Mouse (Mus musculus): Measurements from ENCODE around the gene Ephb2.

The Ephb2 gene

GRCm38 (mm10) chr4:136602568-136602967, 233.2 kb downstream of the Ephb2 start, which contains the start of gene Kdm1a:
Gene Kdm1a, minus strand, starts transcription at chr4:136602723.
- DNase-seq (ENCODE audit: low read depth, low spot score) = peak; percentile 96

DNA sequence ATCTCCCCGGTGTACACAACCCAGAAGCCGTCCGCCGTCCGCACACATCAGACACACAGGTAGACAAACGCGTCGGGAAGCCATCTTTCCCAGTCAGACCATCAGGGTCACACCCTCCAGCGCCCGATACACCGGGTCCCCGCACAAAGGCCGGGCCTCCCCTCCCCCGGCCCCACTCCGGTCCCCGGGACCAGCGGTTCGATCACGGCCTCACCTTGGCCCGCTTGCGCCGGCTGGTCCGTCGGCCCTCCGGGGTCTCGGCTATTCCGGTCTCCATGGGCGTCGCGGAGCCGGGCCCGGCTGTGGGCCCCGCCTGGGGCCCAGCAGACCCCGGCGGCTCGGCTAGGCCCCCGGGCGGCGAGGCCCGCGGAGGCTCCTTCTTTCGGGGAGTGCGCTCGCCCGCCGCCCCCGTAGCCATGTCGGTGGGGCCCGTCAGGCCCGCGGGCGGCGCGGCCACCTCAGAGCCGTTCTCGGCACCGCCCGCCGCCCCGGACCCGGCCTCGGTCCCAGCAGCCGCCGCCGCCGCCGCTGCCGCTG, 233.7 kb downstream of the Ephb2 start:
- DNase-seq (ENCODE audit: low read depth, low spot score) = peak; percentile 74

GRCm38 (mm10) chr4:136601476-136601875, 234.3 kb downstream of the Ephb2 start:
- DNase-seq (ENCODE audit: low read depth, low spot score) = peak; percentile 68

DNA sequence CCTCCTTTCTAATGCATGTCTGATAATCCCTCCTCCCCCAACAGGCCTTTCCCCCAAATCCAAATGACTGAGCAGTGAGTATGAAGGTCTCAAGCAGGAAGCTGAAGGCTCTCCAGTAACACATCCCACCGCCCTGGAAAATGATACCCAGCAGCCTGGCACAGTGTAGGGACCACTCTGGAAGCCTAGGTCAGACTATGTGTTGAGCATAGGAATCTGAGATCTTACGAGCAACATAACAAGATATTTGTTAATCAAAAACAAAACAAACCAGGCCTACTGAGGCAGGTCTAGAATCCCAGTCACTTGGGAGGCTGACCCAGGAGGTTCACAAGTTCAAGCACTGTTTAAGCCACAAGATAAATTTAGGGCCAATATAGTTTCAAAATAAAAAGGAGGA, 235.3 kb downstream of the Ephb2 start:
- no peak for DNase-seq (ENCODE audit: low read depth, low spot score)

GRCm38 (mm10) chr4:136599869-136600268, 235.9 kb downstream of the Ephb2 start:
- DNase-seq (ENCODE audit: low read depth, low spot score) = no peak

- DNase-seq (ENCODE audit: low read depth, low spot score) = no peak
These were observed 237.4 kb downstream of the Ephb2 start for GRCm38 (mm10) chr4:136598268-136598876.

Measured in A20 (cell line).